Mouse (Mus musculus): ENCODE data around the gene Ank2.
A peak's percentile ranks its signal among the peaks of the same experiment; 100 is the strongest.

Gene Ank2

DNA sequence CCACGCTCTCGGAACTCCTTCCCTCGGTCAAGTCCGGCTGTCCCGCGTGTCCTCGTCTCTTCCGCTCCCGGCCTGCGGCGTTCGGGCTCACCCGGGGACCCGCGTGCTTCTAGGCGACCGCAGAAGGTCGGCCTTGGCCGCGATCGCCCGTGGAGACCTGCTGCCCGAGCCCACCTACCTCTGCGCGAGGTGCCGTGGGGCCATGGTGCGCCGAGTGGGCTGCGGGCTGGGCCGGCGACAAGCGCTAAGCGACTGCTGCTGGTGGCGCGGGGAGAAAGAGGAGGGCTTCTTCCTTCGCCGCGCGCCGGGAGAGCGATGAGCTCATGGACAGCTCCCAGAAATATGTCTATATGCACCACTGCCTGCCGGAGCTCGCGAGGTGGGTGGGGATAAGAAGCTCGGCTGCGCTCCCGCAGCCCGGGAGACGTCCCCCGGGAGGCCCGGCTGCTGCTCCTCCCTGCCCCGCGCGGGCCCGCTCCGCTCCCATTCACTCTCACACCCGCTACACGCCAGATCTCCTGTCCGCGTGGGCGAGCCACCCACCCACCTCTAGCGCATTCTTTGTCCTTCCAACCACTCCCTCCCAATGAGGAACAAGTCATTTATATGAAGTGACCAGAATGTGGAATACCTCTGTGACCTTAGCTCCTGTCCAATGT is at the start of gene Ank2:
Gene Ank2, minus strand, starts transcription at position 609 of the 659 bp plus-strand sequence.
- DNase-seq (ENCODE audit: low spot score), result no peak

DNA sequence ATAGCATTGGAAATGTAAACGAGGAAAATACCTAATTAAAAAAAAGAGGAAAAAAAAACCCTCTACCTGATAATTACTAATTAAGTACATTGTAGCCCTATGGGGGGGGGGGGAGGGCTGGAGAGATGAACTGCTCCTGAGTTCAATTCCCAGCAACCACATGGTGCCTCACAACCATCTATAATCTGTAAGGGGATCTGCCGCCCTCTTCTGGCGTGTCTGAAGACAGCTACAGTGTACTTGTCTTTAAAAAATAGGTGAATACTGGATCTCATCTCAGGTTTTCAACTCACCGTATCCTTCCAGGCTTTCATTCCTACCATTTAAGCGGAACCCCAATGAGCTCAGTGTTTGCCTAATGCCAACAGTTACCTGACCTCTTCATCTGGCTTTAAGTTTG is 48.7 kb upstream of the Ank2 start:
- peak; percentile 35 for DNase-seq (ENCODE audit: low spot score)

DNA sequence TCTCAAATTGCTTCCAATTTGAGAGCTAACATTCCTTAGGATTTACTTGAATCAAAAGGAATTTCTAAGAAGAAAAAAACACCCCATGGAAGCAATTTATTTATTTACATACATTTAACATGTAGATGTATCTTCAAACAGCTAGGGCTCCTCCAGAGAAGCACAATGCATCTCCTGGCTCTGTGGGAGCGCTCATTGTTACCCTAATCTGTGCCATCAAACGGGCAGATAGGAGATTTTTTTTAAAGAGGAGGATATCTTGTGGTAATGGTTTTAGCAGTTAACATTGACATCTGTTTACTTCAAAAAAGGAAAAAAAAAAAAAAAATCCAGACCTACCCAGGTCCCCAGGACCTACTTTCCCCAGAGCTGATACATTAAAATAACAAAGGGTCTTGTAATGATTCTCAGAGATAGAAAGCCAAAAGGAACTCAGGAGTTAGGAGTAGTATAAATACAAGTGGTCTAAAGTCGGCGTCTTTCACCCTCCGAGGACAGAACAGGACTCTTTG is 45.5 kb upstream of the Ank2 start:
- DNase-seq (ENCODE audit: low spot score), result no peak

DNA sequence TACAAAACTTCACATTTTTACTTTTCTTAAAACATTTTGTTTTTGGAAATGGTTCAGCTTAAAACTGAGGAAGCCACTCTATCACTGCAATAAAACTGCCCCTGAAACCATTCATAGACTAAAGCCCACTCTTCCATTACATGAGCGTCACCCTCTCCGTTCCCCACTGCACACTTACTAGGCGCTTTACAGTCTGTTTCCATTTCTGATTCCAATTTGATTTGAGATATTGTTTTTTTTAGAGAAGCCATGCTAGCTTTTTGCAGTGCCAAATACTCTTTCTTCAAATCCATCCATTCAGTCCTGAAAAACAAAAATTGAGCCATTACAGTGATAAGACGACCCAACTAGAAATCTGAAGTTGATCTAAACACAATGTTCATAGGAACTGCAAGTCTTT is 44.8 kb upstream of the Ank2 start:
- no peak for DNase-seq (ENCODE audit: low spot score)

DNA sequence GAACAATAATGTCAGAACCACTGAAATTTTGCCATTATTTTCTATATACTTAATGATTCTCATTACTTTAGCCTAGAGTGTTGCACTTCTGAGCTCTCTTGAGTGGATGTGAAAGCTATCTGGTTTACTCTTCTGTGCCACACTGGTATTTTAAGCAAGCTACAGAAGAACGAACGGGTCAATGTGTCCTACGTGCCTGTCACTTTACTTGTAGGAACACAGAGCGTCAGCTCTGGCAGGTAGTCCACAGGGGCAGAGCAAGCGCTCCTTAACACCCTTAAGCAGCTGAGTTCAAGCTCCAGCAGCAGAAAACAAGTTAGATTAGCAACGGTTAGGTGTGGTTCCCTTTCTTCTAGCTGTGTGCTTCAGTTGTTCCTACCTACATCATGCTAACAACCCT is 40.0 kb upstream of the Ank2 start:
- DNase-seq (ENCODE audit: low spot score), result no peak

DNA sequence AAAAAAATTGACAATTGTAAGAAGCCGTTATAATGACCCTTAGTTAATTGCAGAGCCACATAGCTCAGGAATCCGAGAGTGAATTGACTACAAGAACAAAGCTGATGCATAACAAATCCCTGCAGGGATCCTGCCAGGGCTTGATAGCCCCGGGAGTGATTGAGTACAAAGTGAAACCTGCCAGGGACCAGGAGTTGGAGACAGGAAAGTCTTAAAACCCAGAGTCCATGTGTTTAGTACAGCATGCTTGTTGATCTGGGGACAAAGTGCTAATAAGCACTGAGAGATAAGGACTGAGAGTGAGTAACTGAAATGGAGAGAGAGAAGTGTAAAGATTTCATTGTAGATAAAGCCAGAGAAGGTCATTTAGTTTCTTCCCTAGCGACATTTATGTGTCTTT is 31.1 kb upstream of the Ank2 start:
- no peak for DNase-seq (ENCODE audit: low spot score)

DNA sequence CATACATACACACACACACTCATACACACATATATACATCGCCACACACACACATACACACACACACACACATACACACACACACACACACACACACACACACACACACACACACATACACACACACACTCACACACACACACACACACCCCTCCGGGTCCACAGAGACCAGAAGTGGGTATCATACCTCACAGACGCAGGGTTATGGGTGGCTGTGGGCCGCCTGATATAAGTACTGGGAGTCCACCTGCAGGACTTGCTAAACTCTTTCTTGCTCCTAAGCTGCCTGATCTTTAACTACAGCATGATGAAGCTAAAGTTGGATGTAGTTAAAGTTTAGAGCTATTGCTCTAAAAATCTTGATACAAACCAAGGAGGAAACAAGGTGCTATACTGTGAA is 30.7 kb upstream of the Ank2 start:
- no peak for DNase-seq (ENCODE audit: low spot score)

DNA sequence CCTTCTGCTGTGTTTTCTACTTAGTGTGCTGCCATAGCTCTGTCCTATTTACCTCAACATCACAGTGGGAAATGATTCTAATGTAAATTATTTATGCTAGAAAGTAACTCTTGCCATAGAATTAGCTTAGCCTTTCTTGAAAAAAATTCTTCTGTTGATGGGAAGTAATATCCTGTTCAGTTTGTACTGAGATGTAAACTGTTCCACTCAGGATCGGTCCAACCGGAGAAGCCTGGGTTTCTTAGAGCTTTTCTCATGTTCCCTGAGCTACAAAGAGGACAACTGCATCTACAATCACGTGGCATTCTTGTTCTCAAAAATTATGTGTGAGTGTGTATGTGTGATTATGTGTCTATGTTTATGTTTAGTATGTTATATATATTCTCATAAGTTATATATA is 30.1 kb upstream of the Ank2 start:
- no peak for DNase-seq (ENCODE audit: low spot score)

DNA sequence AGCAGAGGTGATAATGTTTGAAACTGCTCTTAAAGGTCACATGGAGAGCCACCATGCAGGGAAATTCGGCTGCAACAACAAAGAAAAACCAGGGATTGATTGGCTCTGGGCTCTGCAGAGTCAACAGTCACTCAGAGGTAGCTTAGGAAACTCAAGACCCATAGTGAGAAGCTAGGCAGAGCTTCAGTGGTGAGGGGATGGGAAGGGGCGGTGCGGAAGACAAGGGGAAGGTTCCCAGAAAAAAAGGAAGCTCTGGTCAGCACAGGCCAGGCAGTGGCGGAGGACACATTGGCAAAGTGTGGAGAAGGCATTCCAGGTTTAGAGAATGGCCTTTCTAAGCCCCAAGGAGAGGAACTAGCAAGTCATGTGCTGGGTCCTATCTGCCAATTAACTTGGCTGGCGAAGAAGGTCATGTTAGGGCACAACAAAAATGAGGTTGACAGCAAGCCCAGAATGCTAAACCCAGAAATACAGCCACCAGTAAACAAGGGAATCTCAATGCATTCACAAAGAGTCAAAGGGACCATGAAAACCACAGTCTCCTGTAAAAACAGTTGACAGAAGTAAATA is 28.4 kb upstream of the Ank2 start:
- DNase-seq (ENCODE audit: low spot score), result no peak

DNA sequence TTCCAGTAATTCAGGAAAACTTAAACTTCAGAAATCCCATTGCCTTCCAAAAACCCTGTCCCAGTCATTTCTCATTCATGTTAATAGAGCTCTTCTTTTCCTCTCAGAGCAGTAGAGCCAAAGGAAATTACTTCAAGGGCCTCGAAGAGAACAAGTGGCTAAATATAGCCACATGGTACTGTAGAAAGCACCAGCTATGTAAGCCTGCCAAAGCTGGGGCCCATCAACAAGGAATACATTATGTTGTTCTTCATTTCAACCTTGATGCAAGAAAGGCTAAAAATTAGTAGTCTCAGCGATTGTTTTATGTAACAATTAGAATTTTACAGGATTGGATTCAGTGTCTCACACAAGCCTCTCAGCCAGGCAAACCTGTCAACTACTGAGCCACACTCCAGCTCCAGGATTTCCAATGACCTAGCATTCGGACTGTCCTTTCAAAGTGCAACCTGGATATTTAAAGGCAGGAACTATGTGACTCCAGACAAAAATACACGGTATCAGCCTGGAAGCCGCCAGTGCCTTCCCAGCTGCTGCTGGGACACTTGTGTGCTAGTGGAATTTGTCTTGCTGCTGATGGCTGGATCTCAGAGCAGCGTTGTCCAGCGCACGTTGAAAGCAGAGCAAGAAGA is 26.2 kb upstream of the Ank2 start:
- DNase-seq (ENCODE audit: low spot score), result no peak

DNA sequence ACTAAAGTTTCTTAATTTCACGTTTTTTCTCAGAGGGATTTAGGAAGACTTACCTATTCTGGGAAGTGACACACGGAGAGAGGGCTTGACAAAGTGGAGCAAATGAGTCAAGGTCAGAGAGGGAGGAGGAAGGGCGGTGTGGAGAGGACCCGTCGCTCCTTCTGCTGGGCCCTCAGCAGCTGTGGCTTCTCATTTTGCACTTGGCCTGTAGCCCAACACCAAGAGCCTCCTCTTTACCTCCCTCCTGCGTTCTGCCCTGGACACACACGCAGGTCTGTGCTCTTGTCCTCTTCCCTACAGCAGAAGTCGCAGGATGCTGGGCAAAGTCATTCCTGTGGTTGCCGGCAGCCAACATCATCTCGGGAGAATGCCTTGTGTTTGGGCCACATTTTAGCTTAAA is 22.0 kb upstream of the Ank2 start:
- DNase-seq (ENCODE audit: low spot score), result no peak

DNA sequence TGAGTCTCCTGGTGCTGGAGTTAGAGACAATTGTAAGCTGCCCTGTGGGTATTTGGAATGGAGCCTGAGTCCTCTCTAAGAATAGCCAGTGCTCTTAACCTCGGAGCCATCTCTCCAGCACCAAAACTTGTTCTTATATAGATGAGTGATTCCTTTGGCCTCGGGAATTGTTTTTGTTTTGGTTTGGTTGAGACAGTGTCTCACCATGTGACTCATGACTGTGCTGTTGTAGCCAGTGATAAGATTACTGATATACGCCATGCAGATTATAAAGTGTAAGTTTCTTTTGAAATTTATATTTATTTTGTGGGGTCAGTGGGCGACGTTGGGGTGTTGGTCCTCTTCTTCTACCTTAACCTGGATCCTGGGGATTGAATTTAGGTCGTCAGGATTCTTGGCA is 21.1 kb upstream of the Ank2 start:
- no peak for DNase-seq (ENCODE audit: low spot score)

DNA sequence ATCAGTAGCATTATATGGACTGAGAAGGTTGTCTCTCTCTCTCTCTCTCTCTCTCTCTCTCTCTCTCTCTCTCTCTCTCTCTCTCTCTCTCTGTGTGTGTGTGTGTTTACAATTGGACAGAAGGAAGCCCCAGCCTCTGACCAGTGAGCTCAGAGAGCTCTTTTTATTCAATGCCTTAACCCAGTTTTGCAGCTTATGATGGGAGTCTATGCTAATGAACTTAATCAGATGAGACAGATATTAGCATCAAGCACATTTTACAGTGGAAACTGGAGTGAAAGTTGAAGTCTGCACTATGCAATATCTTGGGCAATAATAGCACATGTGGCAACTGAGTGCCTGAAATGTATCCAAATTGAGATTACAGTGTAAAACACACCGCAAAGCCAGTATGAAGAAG is 16.1 kb upstream of the Ank2 start:
- DNase-seq (ENCODE audit: low spot score), result no peak

DNA sequence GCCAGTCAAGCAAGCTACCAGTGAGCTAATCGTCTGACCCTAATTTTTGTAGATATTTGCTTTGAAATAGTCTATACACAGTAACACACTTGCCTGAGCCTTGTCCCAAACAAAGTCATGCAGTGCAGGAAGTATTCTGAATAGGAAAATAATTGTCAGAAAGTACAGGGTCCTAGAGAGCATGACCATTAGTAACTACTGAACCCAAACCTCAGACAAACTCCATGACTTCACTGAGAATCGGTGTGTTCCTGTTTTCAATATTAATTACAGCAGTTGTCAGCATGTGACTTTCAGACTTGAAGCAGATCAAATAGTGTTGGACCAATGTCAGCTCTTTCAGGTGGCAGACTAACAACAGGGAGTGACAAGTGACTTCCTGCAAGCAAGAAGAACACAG is 14.5 kb upstream of the Ank2 start:
- no peak for DNase-seq (ENCODE audit: low spot score)

DNA sequence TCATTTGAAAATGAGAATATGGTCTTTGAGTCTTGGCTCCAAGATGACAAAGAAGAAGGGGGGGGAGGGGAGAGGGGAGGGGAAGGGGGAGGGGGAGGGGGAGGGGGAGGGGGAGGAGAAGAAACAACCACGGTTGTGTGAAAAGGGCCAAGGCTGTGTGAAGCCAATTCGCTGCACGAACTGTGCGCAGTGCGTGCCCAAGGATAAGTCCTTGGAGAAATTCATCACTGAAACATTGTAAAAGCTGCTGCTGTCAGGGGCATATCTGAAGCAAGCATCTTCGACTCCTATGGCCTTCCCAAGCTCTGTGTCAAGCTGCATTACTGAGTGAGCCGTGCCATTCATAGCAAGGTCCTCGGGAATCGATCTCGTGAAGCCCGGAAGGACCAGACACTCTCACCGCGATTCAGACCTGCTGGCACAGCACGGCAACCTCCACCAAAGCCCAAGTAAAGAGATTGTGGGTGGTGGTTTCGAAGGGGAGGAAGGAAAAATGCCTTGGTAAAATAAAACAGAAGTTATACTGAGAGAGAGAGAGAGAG is 13.7 kb upstream of the Ank2 start:
- DNase-seq (ENCODE audit: low spot score), result no peak

DNA sequence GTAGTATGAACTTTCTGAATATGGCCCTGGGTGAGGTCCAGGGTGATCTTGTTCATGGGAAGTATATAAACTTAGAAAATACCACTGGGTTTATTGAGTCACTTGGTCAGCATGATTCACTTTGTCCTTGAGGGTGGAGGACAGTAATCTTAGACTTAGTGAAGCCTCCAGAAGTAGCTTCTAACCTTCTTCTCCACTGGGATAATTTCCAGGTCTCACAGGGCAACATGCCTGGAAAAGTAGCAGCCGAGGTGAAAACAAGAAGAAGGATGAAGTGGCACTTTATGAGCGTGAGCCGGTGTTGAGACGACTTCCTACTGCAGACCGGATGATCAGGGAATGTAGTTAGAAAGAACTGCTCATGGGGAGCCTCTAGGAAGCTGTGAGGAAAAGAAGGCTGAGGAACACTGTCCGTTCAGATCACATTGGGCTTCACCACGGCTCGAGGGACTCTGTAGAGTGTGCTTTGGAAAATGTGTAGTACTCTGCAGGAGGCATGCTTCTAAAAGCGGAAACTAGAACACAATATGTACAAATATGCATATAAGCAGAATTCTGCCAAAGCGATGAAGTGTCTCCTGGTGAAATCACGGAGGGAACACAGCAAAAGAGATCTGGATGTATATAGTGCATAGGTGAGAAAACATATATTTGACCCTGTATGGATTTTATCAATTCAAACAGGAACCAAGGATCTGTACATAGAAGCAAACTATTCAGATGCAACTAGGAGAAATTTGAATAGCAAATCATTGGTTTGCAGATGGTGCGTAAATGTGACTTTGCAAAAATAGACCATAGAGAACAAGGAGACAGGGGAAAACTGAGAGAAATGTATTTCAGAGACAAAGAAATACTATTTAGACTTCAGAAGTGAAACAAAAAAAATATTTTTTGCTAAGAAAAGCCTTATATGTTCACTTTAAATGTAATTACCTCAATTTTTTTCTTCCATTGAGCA is 12.9 kb upstream of the Ank2 start:
- no peak for DNase-seq (ENCODE audit: low spot score)

DNA sequence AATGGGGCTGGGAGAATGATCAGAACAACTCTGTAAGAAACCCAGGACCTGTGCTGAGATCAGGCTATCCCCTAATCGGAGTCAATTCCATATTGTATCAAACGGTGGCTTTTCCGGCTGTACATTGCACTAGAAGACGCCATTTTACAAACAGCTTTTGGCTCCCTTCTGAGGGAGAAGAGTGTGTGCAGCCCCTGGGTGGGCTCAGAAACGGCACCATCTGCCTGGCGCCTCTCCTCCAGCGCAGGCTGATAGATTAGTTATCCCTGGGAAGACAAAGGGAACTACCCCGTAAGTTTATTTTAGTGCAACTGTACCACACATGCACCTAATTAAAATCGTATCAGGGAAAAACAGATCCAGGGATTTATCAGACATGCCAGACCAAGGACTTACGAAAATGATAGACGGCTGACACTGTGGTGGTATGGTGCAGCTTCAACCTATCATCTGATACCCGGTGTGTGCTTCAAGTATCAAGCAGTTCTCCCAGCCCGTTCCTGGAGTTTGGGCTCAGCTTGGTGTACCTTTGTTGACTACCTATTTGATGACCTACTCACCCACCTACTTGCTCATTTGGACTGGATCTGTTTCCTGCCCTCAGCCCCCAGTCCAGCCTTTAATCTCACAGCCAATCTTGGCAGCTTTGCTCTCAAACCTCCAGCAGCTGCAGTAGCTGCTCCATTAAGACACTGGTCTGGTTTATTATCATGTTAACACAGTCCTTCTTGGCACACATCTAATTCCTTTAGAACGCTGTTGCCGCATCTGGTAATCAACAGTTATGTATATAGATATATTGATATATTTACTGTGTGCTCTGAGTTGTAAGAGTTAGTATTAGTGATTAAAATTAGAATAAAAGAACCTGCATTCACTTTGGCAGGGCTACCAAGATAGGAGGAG is 9.0 kb upstream of the Ank2 start:
- DNase-seq (ENCODE audit: low spot score), result no peak

DNA sequence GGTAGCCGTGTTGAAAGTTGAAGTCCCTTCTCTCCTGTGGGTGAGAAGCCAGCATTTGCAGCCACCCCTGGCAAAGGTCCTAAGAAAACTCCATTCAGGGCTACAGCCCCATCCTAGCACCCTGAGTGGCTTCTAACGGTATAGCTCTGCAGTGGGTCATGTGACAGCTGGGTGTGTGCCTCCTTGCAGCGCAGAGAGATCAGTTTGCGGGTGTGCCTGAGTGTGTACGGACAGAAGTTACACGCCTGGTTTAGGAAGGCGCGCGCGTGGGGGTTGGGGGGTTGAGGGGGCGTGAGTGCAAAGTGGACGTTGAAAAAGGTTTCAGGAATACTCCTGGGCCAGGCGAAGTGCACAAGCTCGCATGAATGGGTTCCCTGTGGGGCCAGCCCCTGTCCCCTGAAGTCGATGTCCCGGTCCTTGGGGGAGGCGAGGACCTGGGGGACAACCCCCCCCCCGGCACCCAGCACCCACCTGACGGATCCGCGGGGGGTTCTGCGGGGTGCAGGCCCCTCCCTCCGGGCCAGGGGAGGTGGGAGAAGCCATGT is 881 bp downstream of the Ank2 start:
- DNase-seq (ENCODE audit: low spot score), result no peak

DNA sequence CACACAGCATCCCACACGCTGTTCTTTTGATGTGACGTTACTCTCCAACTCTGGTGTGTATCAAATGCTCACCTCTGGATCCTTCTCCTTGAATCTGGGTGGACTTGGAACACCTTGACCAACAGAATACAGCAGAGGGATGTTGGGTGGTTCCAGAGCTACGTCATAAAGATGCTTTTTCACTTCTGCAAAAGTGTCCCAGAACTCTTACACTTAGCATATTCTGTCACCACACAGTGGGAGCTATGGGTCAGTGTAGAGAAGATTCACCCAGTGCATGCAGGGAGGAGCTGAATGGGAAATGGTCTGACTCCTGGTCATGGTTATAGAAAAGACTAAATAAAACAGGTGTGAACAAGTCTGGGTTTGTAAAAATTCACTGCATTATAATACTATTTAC is 6.5 kb downstream of the Ank2 start:
- DNase-seq (ENCODE audit: low spot score), result no peak

DNA sequence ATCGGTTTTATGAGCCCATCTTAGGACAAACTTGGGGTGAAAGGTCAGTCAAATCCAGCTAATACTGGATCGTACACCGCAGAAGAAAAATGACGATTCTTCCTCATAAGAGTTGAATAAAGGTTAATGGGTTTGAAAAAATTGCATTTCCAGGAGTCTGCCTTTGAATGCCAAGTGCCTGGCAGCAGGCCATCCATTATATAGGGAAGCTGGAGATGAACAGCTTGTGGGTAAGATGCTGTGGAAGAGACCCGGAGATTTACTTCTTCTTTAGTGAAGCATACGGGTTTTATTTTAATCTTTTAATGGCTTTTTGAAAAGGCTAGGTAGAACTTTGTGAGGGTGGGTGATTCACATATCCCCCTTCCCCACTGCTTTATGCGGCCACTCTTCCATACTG is 11.8 kb downstream of the Ank2 start:
- no peak for DNase-seq (ENCODE audit: low spot score)

DNA sequence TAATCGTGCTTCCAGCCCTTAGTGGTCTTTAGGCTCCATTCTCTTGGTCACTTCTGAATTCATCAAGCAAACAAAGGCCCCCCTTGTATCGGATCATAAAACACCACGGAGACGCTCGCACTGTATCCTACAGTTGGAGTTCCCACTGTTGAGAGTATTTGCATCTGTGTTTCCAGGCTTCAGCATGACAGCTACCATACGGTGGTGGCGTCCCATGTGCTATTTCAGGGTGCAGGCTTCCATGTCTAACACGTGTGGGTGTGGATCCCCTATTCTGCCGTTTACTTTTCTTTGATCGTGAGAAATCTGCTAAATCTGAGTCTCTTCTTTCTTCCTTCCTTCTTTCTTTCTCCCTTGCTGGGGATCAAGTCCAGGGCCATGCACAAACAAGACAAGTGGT is 14.0 kb downstream of the Ank2 start:
- DNase-seq (ENCODE audit: low spot score), result no peak
